Mouse (Mus musculus) activated CD4-positive, CD25-positive, alpha-beta regulatory T cell (primary cell): ENCODE measurements around the gene Pcnt. TPM values are rescaled to one million over a fixed set of nuclear protein-coding genes. Genes with fewer than 3 reads are reported as not detected.

Experiments
- polyA plus RNA-seq, 2 experiments: library from polyadenylated mRNA; unstranded; fragments of 100-300 nt; shearing (Covaris generic); gene quantifications; one replicate each; pipeline ENCODE4 v1.2.1; 2017

Pcnt gene
- 10 to 100 TPM; 14.2 to 17.0 TPM for polyA plus RNA-seq

DNA sequence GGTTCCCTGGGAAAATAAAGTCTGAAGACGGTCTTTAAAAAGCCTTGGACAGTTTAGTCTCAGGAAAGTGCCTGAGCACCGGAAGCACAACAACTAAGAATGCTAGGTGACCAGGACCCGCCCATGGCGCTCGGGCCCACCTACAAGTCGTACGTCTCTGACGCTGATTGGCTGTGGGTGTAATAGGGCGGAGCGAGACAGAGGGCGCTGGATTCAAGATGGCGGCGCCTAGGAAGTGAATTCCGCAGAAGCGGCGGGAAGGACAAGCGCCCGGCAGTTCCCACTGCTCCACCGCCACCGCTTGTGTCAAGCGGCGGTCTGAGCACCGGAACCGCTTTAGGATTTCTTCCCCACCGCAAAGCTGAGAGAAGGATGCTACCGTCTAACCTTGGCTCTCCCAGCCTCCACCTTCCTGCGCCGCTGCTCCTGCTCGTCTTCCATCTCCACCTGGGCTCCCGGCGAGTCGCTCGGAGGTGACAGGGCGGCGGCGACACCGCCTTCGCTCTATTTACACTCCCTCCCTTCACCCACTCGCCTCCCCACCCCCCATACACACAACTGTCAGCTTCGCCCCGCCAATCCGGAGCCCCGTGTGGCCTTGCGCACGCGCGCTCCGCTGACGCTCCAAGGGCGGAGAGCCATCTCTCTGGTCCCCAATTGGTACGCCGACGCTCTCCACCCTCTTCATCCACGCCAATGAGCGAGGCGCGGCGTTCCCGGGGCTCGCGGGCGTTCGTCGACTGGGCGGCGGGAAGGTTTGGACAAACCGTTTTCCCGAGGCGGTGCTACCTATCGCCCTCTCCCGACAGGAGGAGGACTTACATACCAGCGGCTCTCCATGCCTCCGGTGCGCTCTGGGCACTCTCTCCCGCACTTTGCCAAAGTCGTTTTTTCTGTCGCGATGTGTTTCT is at the start of gene Pcnt:
Gene Pcnt, minus strand, starts transcription at position 609 of the 911 bp plus-strand sequence.

DNA sequence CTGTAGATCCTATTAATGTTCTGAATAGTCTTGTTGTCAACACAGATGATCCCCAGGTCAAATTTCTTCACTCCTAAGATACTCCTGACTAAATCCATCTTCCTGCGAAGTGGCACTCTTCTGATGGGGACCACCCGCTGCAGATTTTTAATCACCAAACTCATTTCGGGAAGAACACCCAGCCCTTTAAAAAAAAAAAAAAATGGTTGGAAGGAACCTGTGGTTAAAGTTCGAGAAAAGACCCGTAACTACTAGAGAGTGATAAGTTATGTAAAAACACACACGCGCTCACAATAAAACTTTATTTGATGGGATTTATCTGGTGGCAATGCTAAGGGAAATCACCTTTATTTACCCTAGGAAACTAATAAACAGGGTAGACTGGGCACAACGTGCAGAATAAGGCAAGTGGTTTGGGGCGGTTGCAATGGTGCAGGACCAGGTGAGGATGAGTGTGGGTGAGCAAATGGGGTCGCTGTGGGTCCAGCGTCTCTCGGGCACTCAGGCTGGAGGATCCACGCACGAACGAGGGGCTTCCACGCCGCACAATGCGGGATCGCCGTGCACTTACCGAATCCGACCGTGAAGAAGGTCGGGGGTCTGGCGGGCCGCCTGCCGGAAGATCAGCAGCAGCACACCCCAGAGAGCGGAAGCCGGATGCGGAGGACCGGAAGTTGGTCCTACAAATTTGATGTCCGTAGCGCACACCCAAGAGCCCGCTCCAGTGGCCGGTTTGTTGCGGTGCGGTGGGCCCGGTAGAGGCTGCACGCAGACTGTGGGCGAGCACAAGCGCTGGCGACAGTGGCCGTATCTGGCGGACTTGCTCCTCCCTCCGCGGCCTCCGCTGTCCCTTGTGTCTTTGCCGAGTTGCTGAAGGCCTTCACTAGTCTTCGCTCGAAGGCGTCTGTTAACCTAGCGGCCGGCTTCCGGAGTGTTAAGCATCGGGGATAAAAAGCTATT is 25.9 kb upstream of the Pcnt start, which contains the start of the genes Mcm3ap and Ybey:
Gene Mcm3ap, plus strand, starts transcription at position 725 of the 960 bp plus-strand sequence.
Gene Ybey, minus strand, starts transcription at position 912 of the 960 bp plus-strand sequence.

DNA sequence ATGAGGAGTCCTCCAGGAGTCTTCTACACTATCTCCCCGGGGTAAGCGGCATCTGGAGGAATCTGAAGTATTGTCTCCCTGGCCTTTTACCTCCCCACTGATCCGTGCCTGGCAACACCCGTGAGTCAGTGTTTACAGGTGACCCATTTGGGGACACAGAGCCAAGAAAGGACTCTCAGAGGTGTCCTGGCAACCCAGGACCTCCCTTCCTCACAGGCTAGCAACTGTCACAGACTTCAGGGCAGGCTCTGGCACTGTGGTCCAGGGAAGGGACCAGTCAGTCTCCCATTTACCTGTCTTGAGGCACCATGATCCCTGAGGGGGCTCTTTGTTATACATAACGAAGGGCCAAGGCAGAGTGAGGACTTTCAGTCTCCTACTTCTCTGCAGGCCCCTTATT is 6.3 kb upstream of the Pcnt start, which contains the start of gene 2610028H24Rik:
Gene 2610028H24Rik, plus strand, starts transcription at position 231 of the 400 bp plus-strand sequence.

DNA sequence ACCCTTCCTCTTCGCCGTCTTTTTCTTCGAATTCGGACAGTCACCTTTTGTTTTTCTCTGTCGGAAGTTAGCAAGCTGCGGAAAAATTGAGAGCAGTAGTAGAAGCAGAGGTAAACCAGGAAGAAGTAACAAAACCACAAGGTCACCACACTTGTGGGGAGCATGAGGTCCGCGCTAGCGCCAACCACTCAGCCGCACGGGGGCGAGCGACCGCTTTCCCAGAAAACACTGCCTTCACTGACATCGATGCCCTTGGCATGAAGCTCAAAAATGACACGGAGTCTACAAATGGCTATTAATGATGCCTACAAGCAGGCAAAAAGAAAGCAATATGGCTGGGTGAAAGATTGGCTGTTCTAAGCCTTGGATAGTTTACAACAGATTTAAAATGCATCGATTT is 2.3 kb downstream of the Pcnt start, which contains the start of gene AC141477.1:
Gene AC141477.1, minus strand, starts transcription at position 164 of the 400 bp plus-strand sequence.

DNA sequence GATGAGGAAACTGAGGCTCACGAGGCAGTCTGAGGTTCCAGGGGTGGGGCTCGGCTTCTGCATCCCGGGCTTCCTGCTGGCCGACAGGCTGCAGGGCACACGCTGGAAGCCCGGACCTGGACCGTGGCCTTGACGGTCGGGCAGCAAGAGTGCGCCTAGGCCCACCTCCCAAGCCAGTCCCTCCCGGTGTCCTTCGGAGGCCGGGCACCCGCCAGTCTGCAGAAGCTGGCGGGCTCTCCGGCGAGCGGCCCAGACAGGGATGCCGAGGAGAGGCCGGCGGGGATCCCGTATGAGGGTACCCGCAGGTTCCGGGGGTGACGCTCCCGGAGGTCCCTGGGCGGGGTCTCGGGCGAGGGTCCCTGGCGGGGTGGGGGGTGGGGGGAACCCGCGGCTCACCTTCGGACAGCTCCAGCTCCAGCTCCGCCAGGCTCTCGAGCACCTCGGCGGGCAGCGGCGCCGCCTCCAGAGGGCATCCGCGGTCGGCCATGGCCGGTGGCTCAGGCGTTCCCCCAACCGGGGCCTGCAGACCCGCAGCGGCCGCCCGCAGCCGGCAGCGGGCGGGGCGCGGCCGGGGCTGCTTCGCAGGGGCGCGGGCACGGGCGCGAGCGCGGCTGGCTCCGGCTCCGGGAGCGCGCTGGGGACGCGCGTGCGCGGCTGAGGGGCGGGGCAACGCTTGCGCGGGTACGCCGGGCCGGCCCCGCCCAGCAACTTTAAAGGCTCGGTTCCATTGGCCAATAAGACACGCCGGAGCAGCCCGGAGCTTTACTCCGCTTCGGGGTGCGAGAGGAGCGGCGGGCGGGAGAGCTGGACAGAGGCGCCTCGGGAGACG is 97.7 kb downstream of the Pcnt start, which contains the start of gene Dip2a:
Gene Dip2a, minus strand, starts transcription at position 581 of the 829 bp plus-strand sequence.

Other genes with a start within 250 kb of the Pcnt start
- 10 to 100 TPM; 10.5 to 13.4 TPM for gene Prmt2, start 204.9 kb downstream of the Pcnt start, polyA plus RNA-seq
- under 1 TPM in 1 of 2 experiments, not detected in 1; 0.29 TPM for gene S100b, start 188.9 kb downstream of the Pcnt start, polyA plus RNA-seq
- 1 to 10 TPM; 2.5 to 7.8 TPM for gene Dip2a, start 97.5 kb downstream of the Pcnt start, polyA plus RNA-seq
- gene AC141477.1, start 2.3 kb downstream of the Pcnt start, polyA plus RNA-seq: 10 to 100 TPM in 1 of 2 experiments, 1 to 10 TPM in 1; 8.7 to 12.5 TPM
- not detected for gene 2610028H24Rik, start 6.3 kb upstream of the Pcnt start, polyA plus RNA-seq
- gene Mcm3ap, start 26.1 kb upstream of the Pcnt start, polyA plus RNA-seq: 10 to 100 TPM; 45.8 to 57.3 TPM
- gene Ybey, start 26.3 kb upstream of the Pcnt start, polyA plus RNA-seq: 1 to 10 TPM; 3.1 to 3.4 TPM
- gene Lss, start 88.8 kb upstream of the Pcnt start, polyA plus RNA-seq: 10 to 100 TPM in 1 of 2 experiments, 1 to 10 TPM in 1; 6.0 to 10.0 TPM
- not detected for gene Spatc1l, start 119.5 kb upstream of the Pcnt start, polyA plus RNA-seq
- gene Ftcd, start 132.9 kb upstream of the Pcnt start, polyA plus RNA-seq: not detected
- gene Col6a2, start 180.8 kb upstream of the Pcnt start, polyA plus RNA-seq: under 1 TPM in 1 of 2 experiments, not detected in 1; 0.20 TPM